Mouse (Mus musculus): ENCODE measurements around the gene Rbms3.

DNA sequence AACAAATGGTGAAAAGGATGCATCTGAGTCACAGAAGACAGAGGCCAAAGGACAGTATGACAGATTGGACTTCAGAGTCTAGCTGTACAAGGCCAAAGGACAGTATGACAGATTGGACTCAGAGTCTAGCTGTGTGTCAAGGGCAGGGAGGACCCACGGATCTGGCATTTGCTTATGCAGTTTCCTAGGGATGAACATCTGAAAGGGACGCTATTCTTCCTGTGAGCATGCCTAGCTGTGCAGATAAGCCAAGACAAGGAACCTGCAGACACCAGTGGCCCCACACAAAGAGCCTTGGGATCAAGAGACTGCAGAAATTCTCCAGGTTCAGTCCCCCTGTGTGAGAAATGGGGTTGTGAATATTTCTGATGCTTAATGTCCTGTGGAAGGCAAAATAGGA, 100.4 kb downstream of the Rbms3 start:
- no peak for TF ChIP-seq HCFC1 (IDR thresholded peaks at IDR 0.05; ENCODE audit: borderline replicate concordance, insufficient read depth, low read length)
- no peak for TF ChIP-seq ZNF384 (IDR thresholded peaks at IDR 0.05; ENCODE audit: low read depth, low read length)

Data from ES-E14 (cell line).